Mouse (Mus musculus): ENCODE measurements around the gene Tfb1m. TPM values are rescaled to one million over a fixed set of nuclear protein-coding genes. Genes with fewer than 3 reads are reported as not detected.

Tfb1m gene
- total RNA-seq (2023), result 1 to 10 TPM; 4.6 to 4.8 TPM

GRCm38 (mm10) chr17:3557331-3558311 is at the start of gene Tfb1m:
Gene Tfb1m (minus strand): TSS chr17:3557781.

GRCm38 (mm10) chr17:3532254-3532653 is 25.3 kb downstream of the Tfb1m start, which contains the start of gene Cldn20:
Gene Cldn20 (plus strand): TSS chr17:3532554.

Other genes with a start within 250 kb of the Tfb1m start
- gene Tiam2, start 231.2 kb downstream of the Tfb1m start, total RNA-seq (2023), result 10 to 100 TPM; 51.7 to 54.9 TPM
- gene Cldn20, start 25.2 kb downstream of the Tfb1m start, total RNA-seq (2023), result 1 to 10 TPM; 4.1 to 5.9 TPM
- gene Nox3, start 138.5 kb upstream of the Tfb1m start, total RNA-seq (2023), result not detected